Mouse (Mus musculus) neural tube, embryonic 12.5 days (tissue): Measurements from ENCODE around the gene Exosc1. TPM values are rescaled to one million over a fixed set of nuclear protein-coding genes. Genes with fewer than 3 reads are reported as not detected.

Experiments
- ATAC-seq: fragments of 200-750 bp; cut with Nextera tagmentation; 2 replicates; pipeline ENCODE4 v1.8.0; 2017; ENCODE audit warnings: low read depth, mild to moderate bottlenecking, moderate TSS enrichment, moderate library complexity; ENCODE audit not compliant: low FRiP score
- H3K27ac ChIP-seq: fragments of 300-500 bp; sonication (generic); 2 replicates; pipeline ENCODE4 v1.5.1; 2016
- H3K27me3 ChIP-seq: fragments of 300-500 bp; sonication (generic); replicated peaks from 2 replicates; pipeline ENCODE4 v1.6.1; 2016; ENCODE audit warnings: mild to moderate bottlenecking
- H3K36me3 ChIP-seq: fragments of 300-500 bp; sonication (generic); 2 replicates; pipeline ENCODE4 v1.6.1; 2016; ENCODE audit warnings: mild to moderate bottlenecking
- H3K4me1 ChIP-seq: fragments of 300-500 bp; sonication (generic); 2 replicates; pipeline ENCODE4 v1.6.1; 2016
- H3K4me2 ChIP-seq: fragments of 300-500 bp; sonication (generic); replicated peaks from 2 replicates; pipeline ENCODE4 v1.6.1; 2016; ENCODE audit warnings: mild to moderate bottlenecking
- H3K4me3 ChIP-seq: fragments of 300-500 bp; sonication (generic); 2 replicates; pipeline ENCODE4 v1.5.1; 2016
- H3K9ac ChIP-seq: fragments of 300-500 bp; sonication (generic); 2 replicates; pipeline ENCODE4 v1.6.1; 2016; ENCODE audit warnings: mild to moderate bottlenecking
- H3K9me3 ChIP-seq: fragments of 300-500 bp; sonication (generic); 2 replicates; pipeline ENCODE4 v1.6.1; 2016; ENCODE audit warnings: mild to moderate bottlenecking
- WGBS: fragments of 180-500 bp; shearing (Covaris S2); methylation state at CpG from one replicate; pipeline ENCODE4 v1.1.7; 2016; 5-methylcytosine and 5-hydroxymethylcytosine counted together
- polyA plus RNA-seq: library from polyadenylated mRNA; unstranded; fragments of >200 nt; fragmentation: Nextera tagmentation; extraction: Ambion mirVana; gene quantifications from 2 replicates; pipeline ENCODE4 v1.2.1, GENCODE M21; 2016

Exosc1 gene
- polyA plus RNA-seq, 1 experiment from 2014 or later: 67.0 TPM

GRCm38 (mm10) chr19:41895460-41896318 is 37.5 kb downstream of the Exosc1 start, which contains the start of gene Rrp12:
TSS of gene Rrp12 (minus strand) at chr19:41896173.
- Histone ChIP-seq H3K9me3 (no peaks in the 10 kb centered on the region), H3K36me3 (peaks cover 4% of the 10 kb centered on the region), H3K4me1 (peaks cover 11% of the 10 kb centered on the region), H3K27me3 (no peaks in the 10 kb centered on the region), H3K9ac (peak within 1 kb of the TSS; percentile 62), H3K4me2 (peak within 1 kb of the TSS; percentile 91), H3K4me3 (peak within 1 kb of the TSS; percentile 74), H3K27ac (no peak within 1 kb of the TSS)
- 2% methylated on average over 46 of the region's 46 CpGs for WGBS
- ATAC-seq: peak; percentile 95

DNA sequence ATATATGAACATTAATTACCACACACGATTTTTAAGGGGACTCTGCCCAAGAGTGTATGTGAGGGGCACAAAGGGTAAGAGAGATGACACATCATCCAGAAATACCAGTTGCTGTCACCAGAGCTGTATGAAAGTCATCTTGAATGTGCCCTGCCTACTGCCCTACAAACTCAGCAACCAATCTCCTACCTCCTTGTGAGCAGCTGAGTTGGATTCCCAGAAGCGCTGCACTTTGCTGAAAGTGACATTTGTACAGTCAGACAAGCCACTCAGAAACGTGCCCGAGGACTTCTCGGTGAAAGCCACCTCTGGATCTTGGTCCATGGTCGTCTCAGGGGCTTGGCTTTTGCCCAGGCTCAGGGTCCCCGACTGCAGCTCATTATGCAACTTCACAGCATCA is 38.3 kb downstream of the Exosc1 start:
- peak overlapping the region; percentile 91 for H3K4me2 ChIP-seq
- no peaks in the 10 kb centered on the region for H3K9me3 ChIP-seq
- no peak overlapping the region for H3K9ac ChIP-seq
- ATAC-seq: no peak
- no peaks in the 10 kb centered on the region for H3K27me3 ChIP-seq
- H3K27ac ChIP-seq: no peak overlapping the region
- H3K4me3 ChIP-seq: peak overlapping the region; percentile 74
- H3K36me3 ChIP-seq: peaks cover 11% of the 10 kb centered on the region
- WGBS: 57% methylated on average over 7 of the region's 7 CpGs
- peaks cover 11% of the 10 kb centered on the region for H3K4me1 ChIP-seq

DNA sequence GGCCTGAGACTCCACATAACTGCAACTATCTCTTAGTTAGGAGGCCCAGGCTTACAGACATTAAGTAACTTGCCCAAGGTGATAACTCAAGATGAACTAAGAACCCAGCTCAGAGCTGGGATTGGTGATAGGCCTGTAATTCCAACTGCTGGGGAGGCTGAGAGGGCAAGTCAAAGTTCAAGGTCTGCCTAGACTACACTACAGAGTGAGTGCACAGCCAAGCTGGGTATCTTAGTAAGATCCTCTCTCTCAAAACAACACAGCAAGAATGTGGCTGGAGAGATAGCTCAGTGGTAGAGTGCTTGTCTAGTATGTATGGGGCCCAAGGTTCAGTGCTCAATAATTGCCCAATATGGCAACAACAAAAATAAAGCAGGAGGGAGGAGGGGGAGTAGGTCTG is 45.0 kb downstream of the Exosc1 start:
- Histone ChIP-seq H3K4me3 (no peak overlapping the region), H3K9ac (no peak overlapping the region), H3K9me3 (no peaks in the 10 kb centered on the region), H3K4me2 (no peak overlapping the region), H3K27me3 (no peaks in the 10 kb centered on the region), H3K27ac (no peak overlapping the region), H3K4me1 (no peaks in the 10 kb centered on the region), H3K36me3 (peaks cover 71% of the 10 kb centered on the region)
- no peak for ATAC-seq

GRCm38 (mm10) chr19:41883882-41884281 is 49.3 kb downstream of the Exosc1 start:
- ATAC-seq: no peak
- Histone ChIP-seq H3K36me3 (peaks cover 78% of the 10 kb centered on the region), H3K4me1 (no peaks in the 10 kb centered on the region), H3K9ac (no peak overlapping the region), H3K27ac (no peak overlapping the region), H3K4me2 (no peak overlapping the region), H3K27me3 (no peaks in the 10 kb centered on the region), H3K9me3 (no peaks in the 10 kb centered on the region), H3K4me3 (no peak overlapping the region)
- 93% methylated on average over 9 of the region's 9 CpGs for WGBS

DNA sequence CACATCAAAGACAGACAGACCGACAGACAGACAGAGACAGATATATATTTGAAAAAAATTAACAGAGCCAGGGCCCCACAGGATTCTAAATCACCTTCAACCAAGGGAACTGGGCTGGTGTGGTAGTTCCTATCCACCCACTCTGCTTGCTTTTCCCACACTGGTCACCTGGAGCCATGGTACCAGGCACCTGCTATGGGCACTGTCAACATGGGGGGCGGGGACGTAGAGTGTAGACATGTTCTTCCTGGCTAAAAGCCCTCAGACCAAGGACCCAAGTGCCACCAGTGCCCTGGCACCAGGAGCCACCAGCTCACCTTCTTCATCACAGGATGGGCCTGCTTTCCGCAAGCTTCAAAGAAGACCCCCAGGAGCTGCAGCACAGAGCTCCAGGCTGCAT is 51.4 kb downstream of the Exosc1 start:
- Histone ChIP-seq H3K9ac (no peak overlapping the region), H3K4me1 (no peaks in the 10 kb centered on the region), H3K4me2 (no peak overlapping the region), H3K36me3 (peaks cover 70% of the 10 kb centered on the region), H3K4me3 (no peak overlapping the region), H3K27me3 (no peaks in the 10 kb centered on the region), H3K27ac (no peak overlapping the region), H3K9me3 (no peaks in the 10 kb centered on the region)
- no peak for ATAC-seq
- WGBS: 94% methylated on average over 4 of the region's 4 CpGs

GRCm38 (mm10) chr19:41874356-41874755 is 58.9 kb downstream of the Exosc1 start:
- peaks cover 71% of the 10 kb centered on the region for H3K36me3 ChIP-seq
- H3K27me3 ChIP-seq: no peaks in the 10 kb centered on the region
- no peaks in the 10 kb centered on the region for H3K9me3 ChIP-seq
- H3K27ac ChIP-seq: no peak overlapping the region
- H3K4me2 ChIP-seq: no peak overlapping the region
- H3K4me3 ChIP-seq: no peak overlapping the region
- 94% methylated on average over 14 of the region's 14 CpGs for WGBS
- no peaks in the 10 kb centered on the region for H3K4me1 ChIP-seq
- no peak for ATAC-seq
- H3K9ac ChIP-seq: no peak overlapping the region

Other genes with a start within 250 kb of the Exosc1 start
- 24.0 and 26.2 TPM in 2 replicates for gene Slit1, start 189.8 kb downstream of the Exosc1 start, polyA plus RNA-seq
- gene Arhgap19, start 131.4 kb downstream of the Exosc1 start, polyA plus RNA-seq: 21.2 and 22.0 TPM in 2 replicates
- 15.2 and 19.1 TPM in 2 replicates for gene Frat1, start 103.5 kb downstream of the Exosc1 start, polyA plus RNA-seq
- 19.3 and 19.7 TPM in 2 replicates for gene Frat2, start 85.3 kb downstream of the Exosc1 start, polyA plus RNA-seq
- gene Rrp12, start 37.2 kb downstream of the Exosc1 start, polyA plus RNA-seq: 19.6 and 20.4 TPM in 2 replicates
- 577 and 583 TPM in 2 replicates for gene Pgam1, start 21.5 kb downstream of the Exosc1 start, polyA plus RNA-seq
- gene Zdhhc16, start 57 bp upstream of the Exosc1 start, polyA plus RNA-seq: 79.2 and 82.1 TPM in 2 replicates
- 34.7 and 38.4 TPM in 2 replicates for gene Mms19, start 47.7 kb upstream of the Exosc1 start, polyA plus RNA-seq
- 16.9 and 17.6 TPM in 2 replicates for gene Ubtd1, start 48.3 kb upstream of the Exosc1 start, polyA plus RNA-seq
- 0.18 TPM in 1 of 2 replicates, not detected in the other for gene Ankrd2, start 102.6 kb upstream of the Exosc1 start, polyA plus RNA-seq
- 0.98 and 1.0 TPM in 2 replicates for gene Hoga1, start 112.2 kb upstream of the Exosc1 start, polyA plus RNA-seq
- gene 4933411K16Rik, start 118.8 kb upstream of the Exosc1 start, polyA plus RNA-seq: not detected in 2 replicates
- gene Morn4, start 152.9 kb upstream of the Exosc1 start, polyA plus RNA-seq: 93.6 and 98.9 TPM in 2 replicates
- 38.3 and 40.1 TPM in 2 replicates for gene Pi4k2a, start 157.0 kb upstream of the Exosc1 start, polyA plus RNA-seq
- gene Avpi1, start 195.6 kb upstream of the Exosc1 start, polyA plus RNA-seq: 9.0 and 9.3 TPM in 2 replicates
- gene Marveld1, start 214.0 kb upstream of the Exosc1 start, polyA plus RNA-seq: 8.9 and 12.1 TPM in 2 replicates
- 55.2 and 59.1 TPM in 2 replicates for gene Zfyve27, start 230.5 kb upstream of the Exosc1 start, polyA plus RNA-seq